Mouse (Mus musculus) intestine, postnatal 0 days (tissue): Measurements from ENCODE around the gene Coro7. TPM values are rescaled to one million over a fixed set of nuclear protein-coding genes. Genes with fewer than 3 reads are reported as not detected.

Experiments
- ATAC-seq: fragments of 200-750 bp; cut with Nextera tagmentation; 2 replicates; pipeline ENCODE4 v1.8.0; 2017; ENCODE audit warnings: mild to moderate bottlenecking, moderate TSS enrichment, moderate library complexity
- H3K27ac ChIP-seq: fragments of 300-500 bp; sonication (generic); 2 replicates; pipeline ENCODE4 v1.5.1; 2014; ENCODE audit warnings: mild to moderate bottlenecking, low read depth, low read length, moderate library complexity
- H3K27me3 ChIP-seq: fragments of 300-500 bp; sonication (generic); replicated peaks from 2 replicates; pipeline ENCODE4 v1.6.1; 2014; ENCODE audit warnings: low read length, mixed read lengths; ENCODE audit not compliant: control insufficient read depth, insufficient read depth
- H3K36me3 ChIP-seq: fragments of 300-500 bp; sonication (generic); 2 replicates; pipeline ENCODE4 v1.6.1; 2014; ENCODE audit warnings: mild to moderate bottlenecking, moderate library complexity; ENCODE audit not compliant: control insufficient read depth, insufficient read depth
- H3K4me1 ChIP-seq: fragments of 300-500 bp; sonication (generic); replicated peaks from 2 replicates; pipeline ENCODE4 v1.6.1; 2014; ENCODE audit warnings: antibody characterized with exemption, low read length, mixed read lengths; ENCODE audit not compliant: control insufficient read depth, insufficient read depth
- H3K4me2 ChIP-seq: fragments of 300-500 bp; sonication (generic); replicated peaks from 2 replicates; pipeline ENCODE4 v1.6.1; 2014; ENCODE audit warnings: low read depth, mild to moderate bottlenecking, moderate library complexity
- H3K4me3 ChIP-seq: fragments of 300-500 bp; sonication (generic); 2 replicates; pipeline ENCODE4 v1.5.1; 2014; ENCODE audit warnings: low read depth, low read length
- H3K9ac ChIP-seq: fragments of 300-500 bp; sonication (generic); 2 replicates; pipeline ENCODE4 v1.6.1; 2014; ENCODE audit warnings: mild to moderate bottlenecking, low read depth, low read length
- H3K9me3 ChIP-seq: fragments of 300-500 bp; sonication (generic); 2 replicates; pipeline ENCODE4 v1.6.1; 2016; ENCODE audit warnings: mixed run types; ENCODE audit not compliant: control insufficient read depth
- CTCF ChIP-seq: sonication (generic); IDR thresholded peaks from 2 replicates; pipeline ENCODE4 v1.5.1; 2016; ENCODE audit warnings: low read depth, mild to moderate bottlenecking, control low read depth, antibody characterized with exemption, moderate library complexity
- WGBS: fragments of 180-500 bp; shearing (Covaris S2); extraction: QIAGEN DNeasy Blood & Tissue Kit; methylation state at CpG from one replicate; pipeline ENCODE4 v1.1.7; 2014; 5-methylcytosine and 5-hydroxymethylcytosine counted together
- polyA plus RNA-seq: library from polyadenylated mRNA; unstranded; fragments of >200 nt; fragmentation: Nextera tagmentation; extraction: Ambion mirVana; gene quantifications from 2 replicates; pipeline ENCODE4 v1.2.1, GENCODE M21; 2015

Gene Coro7
- polyA plus RNA-seq, 1 experiment from 2014 or later: 25.3 TPM

- no peak for ATAC-seq
Observed at GRCm38 (mm10) chr16:4632050-4632449, 47.5 kb downstream of the Coro7 start.

GRCm38 (mm10) chr16:4629950-4630349, 49.6 kb downstream of the Coro7 start:
- no peak overlapping the region for H3K4me3 ChIP-seq
- H3K27ac ChIP-seq: peak overlapping the region; percentile 28; the same call in 1 of the 2 replicates
- peak; percentile 55 for ATAC-seq
- WGBS: 24% methylated on average over 6 of the region's 6 CpGs
- H3K9me3 ChIP-seq: no peaks in the 10 kb centered on the region
- H3K36me3 ChIP-seq: peaks cover 67% of the 10 kb centered on the region
- H3K4me1 ChIP-seq: no peaks in the 10 kb centered on the region
- no peaks in the 10 kb centered on the region for H3K27me3 ChIP-seq
- H3K4me2 ChIP-seq: no peak overlapping the region
- TF ChIP-seq CTCF: peak; percentile 99
- H3K9ac ChIP-seq: no peak overlapping the region

More at GRCm38 (mm10) chr16:4632050-4632449, 47.5 kb downstream of the Coro7 start:
- peak overlapping the region; percentile 4; the same call in 1 of the 2 replicates for H3K27ac ChIP-seq
- 39% methylated on average over 7 of the region's 7 CpGs for WGBS
- H3K4me3 ChIP-seq: no peak overlapping the region
- H3K36me3 ChIP-seq: peaks cover 63% of the 10 kb centered on the region
- no peaks in the 10 kb centered on the region for H3K27me3 ChIP-seq
- no peaks in the 10 kb centered on the region for H3K9me3 ChIP-seq
- no peak overlapping the region for H3K9ac ChIP-seq
- H3K4me2 ChIP-seq: no peak overlapping the region
- H3K4me1 ChIP-seq: no peaks in the 10 kb centered on the region
- peak; percentile 75 for TF ChIP-seq CTCF

GRCm38 (mm10) chr16:4628898-4629419, 50.6 kb downstream of the Coro7 start:
- no peak for TF ChIP-seq CTCF
- H3K9ac ChIP-seq: no peak overlapping the region
- no peak overlapping the region for H3K4me3 ChIP-seq
- WGBS: 89% methylated on average over 9 of the region's 9 CpGs
- H3K4me1 ChIP-seq: no peaks in the 10 kb centered on the region
- H3K4me2 ChIP-seq: no peak overlapping the region
- ATAC-seq: no peak
- no peak overlapping the region for H3K27ac ChIP-seq
- no peaks in the 10 kb centered on the region for H3K9me3 ChIP-seq
- H3K36me3 ChIP-seq: peaks cover 59% of the 10 kb centered on the region
- no peaks in the 10 kb centered on the region for H3K27me3 ChIP-seq

- WGBS: 73% methylated on average over 6 of the region's 6 CpGs
- H3K27ac ChIP-seq: no peak overlapping the region
- no peak overlapping the region for H3K4me3 ChIP-seq
- no peak overlapping the region for H3K9ac ChIP-seq
- TF ChIP-seq CTCF: no peak
- H3K4me1 ChIP-seq: no peaks in the 10 kb centered on the region; the same call in 1 of the 2 replicates
- no peak overlapping the region for H3K4me2 ChIP-seq
- H3K9me3 ChIP-seq: no peaks in the 10 kb centered on the region
- H3K27me3 ChIP-seq: no peaks in the 10 kb centered on the region
- H3K36me3 ChIP-seq: peaks cover 44% of the 10 kb centered on the region
- no peak for ATAC-seq
Observed at GRCm38 (mm10) chr16:4627105-4627504, 52.5 kb downstream of the Coro7 start.

- under 1% methylated on average over 56 of the region's 56 CpGs for WGBS
- Histone ChIP-seq H3K36me3 (peaks cover 33% of the 10 kb centered on the region), H3K9ac (peak within 1 kb of the TSS; percentile 63), H3K9me3 (no peaks in the 10 kb centered on the region), H3K4me2 (peak within 1 kb of the TSS; percentile 79), H3K27me3 (no peaks in the 10 kb centered on the region), H3K4me1 (no peaks in the 10 kb centered on the region; the same call in 1 of the 2 replicates), H3K4me3 (peak within 1 kb of the TSS; percentile 55), H3K27ac (peak within 1 kb of the TSS; percentile 76)
- no peak for TF ChIP-seq CTCF
- ATAC-seq: peak; percentile 84
Observed at GRCm38 (mm10) chr16:4624481-4625110, 55.0 kb downstream of the Coro7 start, which contains the start of gene Pam16. TSS of gene Pam16 (minus strand) at chr16:4624988.

- peak overlapping the region; percentile 63 for H3K9ac ChIP-seq
- H3K4me1 ChIP-seq: no peaks in the 10 kb centered on the region; the same call in 1 of the 2 replicates
- H3K27me3 ChIP-seq: no peaks in the 10 kb centered on the region
- no peak for ATAC-seq
- no peak for TF ChIP-seq CTCF
- peak overlapping the region; percentile 76 for H3K27ac ChIP-seq
- H3K9me3 ChIP-seq: no peaks in the 10 kb centered on the region
- peak overlapping the region; percentile 55 for H3K4me3 ChIP-seq
- peaks cover 28% of the 10 kb centered on the region for H3K36me3 ChIP-seq
- WGBS: 13% methylated on average over 9 of the region's 9 CpGs
- peak overlapping the region; percentile 79 for H3K4me2 ChIP-seq
Observed at GRCm38 (mm10) chr16:4624074-4624473, 55.5 kb downstream of the Coro7 start.
